Mouse (Mus musculus) heart, postnatal 4 days (tissue): ENCODE measurements around the gene Cep83. TPM values are rescaled to one million over a fixed set of nuclear protein-coding genes. Genes with fewer than 3 reads are reported as not detected.
A peak's percentile ranks its signal among the peaks of the same experiment; 100 is the strongest.

Source experiments
- DNase-seq: peaks from one replicate; pipeline ENCODE4 v3.0.0; 2021
- total RNA-seq, 2 experiments: library from RNA; stranded (reverse); gene quantifications; 2 replicates each; pipeline ENCODE4 v1.2.3; 2021

The Cep83 gene
- total RNA-seq, 2 experiments from 2014 or later: 26.4 to 26.9 TPM

- DNase-seq: no peak
Measured at GRCm38 (mm10) chr10:94827890-94828733, 139.7 kb downstream of the Cep83 start.

- DNase-seq: no peak
Measured at GRCm38 (mm10) chr10:94828734-94829230, 140.3 kb downstream of the Cep83 start.

GRCm38 (mm10) chr10:94829407-94829806 lies 141.0 kb downstream of the Cep83 start:
- DNase-seq: peak; percentile 94

- no peak for DNase-seq
Measured at GRCm38 (mm10) chr10:94835874-94836273, 147.4 kb downstream of the Cep83 start.
